ENCODE assay signal across 21 mouse cellular contexts in the genomic region with DNA sequence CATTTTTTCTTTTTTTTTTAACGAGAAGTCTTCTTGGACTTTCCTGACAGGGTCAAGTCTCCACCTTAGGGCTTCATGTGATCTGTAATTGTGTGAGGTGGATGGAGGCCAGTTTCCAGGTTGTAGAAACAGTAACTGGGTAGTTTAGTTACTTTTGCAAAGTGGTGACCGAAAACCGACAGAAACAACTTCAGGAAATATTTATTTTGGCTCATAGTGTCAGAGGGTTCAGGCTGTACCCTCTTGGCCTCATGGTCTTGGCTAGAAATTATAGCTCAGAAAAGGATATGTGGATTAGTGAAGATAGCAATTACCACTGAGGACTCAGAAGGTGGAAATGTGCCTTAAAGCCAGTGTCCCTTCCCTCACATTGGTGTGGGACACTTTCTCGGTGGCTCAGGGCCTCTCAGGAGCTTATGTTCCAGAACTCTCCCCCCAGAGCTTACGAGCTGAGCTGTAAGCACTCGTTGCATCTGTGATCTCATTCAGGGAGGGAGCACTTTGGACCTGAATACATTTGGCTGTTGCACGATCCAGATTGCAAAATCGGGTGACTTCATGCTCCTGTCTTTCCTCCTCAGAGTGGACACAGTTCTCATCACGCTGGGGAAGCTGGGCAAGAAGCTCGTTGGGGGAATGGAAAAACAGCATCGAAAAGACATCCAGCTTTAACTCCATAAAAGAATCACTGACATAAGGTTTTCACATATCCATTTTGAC. TPM values are rescaled to one million over a fixed set of nuclear protein-coding genes. Genes with fewer than 3 reads are reported as not detected.
DNase-seq lines count a peak whose midpoint lies in the region; ATAC-seq and TF ChIP-seq lines count a peak whose summit lies in the region.
"Had no signal": no experiment of that assay in that cellular context is flagged by ENCODE, and none has a peak within 500 bp of the region (broad histone marks: within the 10 kb centered on the region; RNA-seq: fewer than 3 reads in every experiment).

No protein-coding gene starts in this region.

- H3K27me3 ChIP-seq in heart, embryonic 10.5 days (ENCODE audit: insufficient read depth, poor library complexity, severe bottlenecking) = no peaks in the 10 kb centered on the region
- H3K27me3 ChIP-seq in lung, postnatal 0 days (replicated peaks; ENCODE audit: insufficient read depth, low read length) = no peaks in the 10 kb centered on the region
- H3K27me3 ChIP-seq: embryonic facial prominence, embryonic 15.5 days; liver, embryonic 13.5 days; neural tube, embryonic 15.5 days had no signal

- H3K9ac ChIP-seq in lung, postnatal 0 days (replicated peaks; ENCODE audit: low read depth) = no peak overlapping the region
- H3K9ac ChIP-seq: embryonic facial prominence, embryonic 15.5 days; liver, embryonic 13.5 days; neural tube, embryonic 15.5 days had no signal

- peak; percentile 97 for DNase-seq in heart, adult 11 months
- DNase-seq in heart, embryonic 10.5 days (ENCODE audit: low spot score) = no peak
- DNase-seq in lung, postnatal 0 days (ENCODE audit: low spot score) = peak; percentile 29
- DNase-seq in lung, postnatal 14 days = no peak
- DNase-seq in heart, adult 8-10 months (ENCODE audit: low spot score) = peak; percentile 62
- DNase-seq in heart, postnatal 36 days = peak; percentile 38 to 52
- DNase-seq in spleen, postnatal 36 days (ENCODE audit: low spot score in 2 of 2) = no peak
- DNase-seq: cerebellum, postnatal 14 days; embryo, embryonic 11 days; left cerebral cortex, postnatal 4 days; liver, embryonic 13.5 days; midbrain, embryonic 14.5 days; thymus, postnatal 36 days had no signal

- TF ChIP-seq EP300 in lung, postnatal 0 days (IDR thresholded peaks at IDR 0.05) = no peak

- H3K4me3 ChIP-seq in heart, embryonic 10.5 days = no peak overlapping the region
- no peak overlapping the region for H3K4me3 ChIP-seq in lung, postnatal 0 days (ENCODE audit: low read depth, low read length)
- H3K4me3 ChIP-seq: embryonic facial prominence, embryonic 15.5 days; liver, embryonic 13.5 days; myocyte; neural tube, embryonic 15.5 days had no signal

- H3K4me2 ChIP-seq in lung, postnatal 0 days (replicated peaks; ENCODE audit: low read depth, low read length) = no peak overlapping the region
- H3K4me2 ChIP-seq: embryonic facial prominence, embryonic 15.5 days; liver, embryonic 13.5 days; neural tube, embryonic 15.5 days had no signal

- no peak overlapping the region for H3K27ac ChIP-seq in heart, embryonic 10.5 days
- no peak overlapping the region for H3K27ac ChIP-seq in lung, postnatal 0 days (ENCODE audit: low read length)
- H3K27ac ChIP-seq: embryonic facial prominence, embryonic 15.5 days; liver, embryonic 13.5 days; neural tube, embryonic 15.5 days had no signal

- 80% methylated on average over 11 of the region's 11 CpGs for WGBS in heart, embryonic 10.5 days
- WGBS in lung, postnatal 0 days = 73% methylated on average over 11 of the region's 11 CpGs

- TF ChIP-seq CTCF in lung, postnatal 0 days (IDR thresholded peaks at IDR 0.05) = no peak

- intact Hi-C loops in heart, postnatal 36 days (cut with DNase I) = no loop called here

- peaks cover 3% of the 10 kb centered on the region; the same call in 1 of the 2 replicates for H3K4me1 ChIP-seq in heart, embryonic 10.5 days
- no peaks in the 10 kb centered on the region; the same call in 1 of the 2 replicates for H3K4me1 ChIP-seq in lung, postnatal 0 days (ENCODE audit: insufficient read depth, low read depth, low read length)
- H3K4me1 ChIP-seq: embryonic facial prominence, embryonic 15.5 days; neural tube, embryonic 15.5 days had no signal

- no peaks in the 10 kb centered on the region for H3K9me3 ChIP-seq in heart, embryonic 10.5 days
- H3K9me3 ChIP-seq in lung, postnatal 0 days (ENCODE audit: low read length) = no peaks in the 10 kb centered on the region
- H3K9me3 ChIP-seq: embryonic facial prominence, embryonic 15.5 days; liver, embryonic 13.5 days; neural tube, embryonic 15.5 days had no signal

- no peak for ATAC-seq in lung, postnatal 0 days

- H3K36me3 ChIP-seq in heart, embryonic 10.5 days = no peaks in the 10 kb centered on the region
- no peaks in the 10 kb centered on the region for H3K36me3 ChIP-seq in lung, postnatal 0 days (ENCODE audit: insufficient read depth, low read length)
- H3K36me3 ChIP-seq: embryonic facial prominence, embryonic 15.5 days; liver, embryonic 13.5 days; neural tube, embryonic 15.5 days had no signal

RNA-seq across cellular contexts. Expression of gene Cdrt4, which starts 16.0 kb away (rescaled TPM):
- polyA plus RNA-seq in heart, embryonic 10.5 days (2016; fragmentation: Nextera tagmentation; extraction: Ambion mirVana) = 0.31 TPM in 1 of 2 replicates, not detected in the other
- polyA plus RNA-seq in lung, postnatal 0 days (2015; fragmentation: Nextera tagmentation; extraction: Ambion mirVana) = 0.23 TPM in 1 of 2 replicates, not detected in the other
- not detected for total RNA-seq in heart, adult 8-10 months (2022)
- not detected for total RNA-seq in heart, postnatal 36 days (2021)
- total RNA-seq: granulocyte monocyte progenitor cell, adult 5-6 weeks; layer of hippocampus, adult 18-20 months; left cerebral cortex, postnatal 4 days had no signal
- polyA plus RNA-seq: forebrain, embryonic 11.5 days; hindbrain, embryonic 11.5 days; kidney, embryonic 16.5 days; liver, embryonic 13.5 days; midbrain, embryonic 14.5 days; myocyte; neural tube, embryonic 15.5 days had no signal

RNA-seq across cellular contexts. Expression of gene Tvp23b, which starts 55.7 kb away (rescaled TPM):
- 55.6 and 61.8 TPM in 2 replicates for polyA plus RNA-seq in heart, embryonic 10.5 days (2016; fragmentation: Nextera tagmentation; extraction: Ambion mirVana)
- 68.5 and 73.0 TPM in 2 replicates for polyA plus RNA-seq in lung, postnatal 0 days (2015; fragmentation: Nextera tagmentation; extraction: Ambion mirVana)
- 10 to 100 TPM; 18.5 to 24.8 (median 21.2) TPM for total RNA-seq in heart, adult 8-10 months (2022)
- 10 to 100 TPM; 18.6 to 18.8 TPM for total RNA-seq in heart, postnatal 36 days (2021)

Comparison
In these comparisons a context has a peak if more than half of its experiments do, and no peak if none do; other contexts are left out.
1. DNase-seq: peak in heart, adult 11 months (single experiment), lung, postnatal 0 days (single experiment), heart, adult 8-10 months (single experiment) and heart, postnatal 36 days (2 of 2); none in heart, embryonic 10.5 days (single experiment), lung, postnatal 14 days (single experiment) and spleen, postnatal 36 days (0 of 2).